Mouse (Mus musculus) brown adipose tissue, adult 24 weeks (tissue): Measurements from ENCODE around the gene Cwc25. TPM values are rescaled to one million over a fixed set of nuclear protein-coding genes. Genes with fewer than 3 reads are reported as not detected.
"Not testable (repeated sequence)": the region's sequence is repeated elsewhere in the genome, so short reads cannot be mapped to it uniquely, and the experiment has no call there.

ENCODE experiments used
- H3K27ac ChIP-seq: fragments of 200-500 bp; replicated peaks from 2 replicates; pipeline ENCODE4 v1.5.1; 2012; ENCODE audit warnings: low read depth, mild to moderate bottlenecking, low read length
- H3K4me1 ChIP-seq: fragments of 200-500 bp; 2 replicates; pipeline ENCODE4 v1.6.1; 2012; ENCODE audit warnings: low read length, mixed read lengths; ENCODE audit not compliant: control insufficient read depth, insufficient read depth, insufficient read length
- H3K4me3 ChIP-seq: fragments of 200-500 bp; 2 replicates; pipeline ENCODE4 v1.5.1; 2012; ENCODE audit warnings: low read depth, mild to moderate bottlenecking, low read length, moderate library complexity; ENCODE audit not compliant: insufficient read depth
- polyA plus RNA-seq: library from polyadenylated mRNA; stranded (reverse); fragments of >200 nt; gene quantifications from 2 replicates; pipeline ENCODE4 v1.2.4, GENCODE M21; 2012; ENCODE audit not compliant: missing spikeins, insufficient read depth, insufficient read length

The Cwc25 gene
- polyA plus RNA-seq, 1 experiment: 7.1 TPM

- no peak overlapping the region for H3K27ac ChIP-seq
- H3K4me3 ChIP-seq: no peak overlapping the region
- peaks cover 5% of the 10 kb centered on the region; the same call in 1 of the 2 replicates for H3K4me1 ChIP-seq
These were observed 29.7 kb downstream of the Cwc25 start for GRCm38 (mm10) chr11:97736645-97737044.

- H3K4me1 ChIP-seq, H3K27ac ChIP-seq, H3K4me3 ChIP-seq: not testable (repeated sequence)
These were observed 31.5 kb downstream of the Cwc25 start for GRCm38 (mm10) chr11:97734810-97735209.

- Histone ChIP-seq H3K27ac (no peak overlapping the region), H3K4me3 (no peak overlapping the region), H3K4me1 (peaks cover 5% of the 10 kb centered on the region; the same call in 1 of the 2 replicates)
These were observed 32.7 kb downstream of the Cwc25 start for GRCm38 (mm10) chr11:97733689-97734088.

DNA sequence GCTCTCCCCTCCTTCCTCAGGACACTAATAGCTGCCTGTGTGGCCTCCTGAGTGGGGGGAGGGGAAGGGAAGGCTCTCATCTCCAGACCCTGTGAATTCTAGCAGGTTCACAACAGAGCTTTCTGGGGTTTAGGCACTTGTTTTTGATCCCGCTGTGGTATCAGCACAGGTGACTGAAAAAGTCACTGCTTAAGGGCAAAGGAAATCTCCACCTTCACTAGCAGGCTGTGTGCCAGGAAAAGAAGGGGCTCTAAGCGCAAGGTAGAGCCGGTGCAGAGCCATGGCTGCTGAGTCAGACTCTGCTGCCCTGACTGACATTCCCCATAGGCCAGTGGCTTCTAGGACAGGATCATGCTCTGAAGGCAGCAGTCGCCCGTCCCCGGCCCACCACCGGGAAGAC, 37.6 kb downstream of the Cwc25 start:
- no peak overlapping the region for H3K4me3 ChIP-seq
- no peak overlapping the region for H3K27ac ChIP-seq
- peaks cover 3% of the 10 kb centered on the region; the same call in 1 of the 2 replicates for H3K4me1 ChIP-seq

GRCm38 (mm10) chr11:97728311-97728710, 38.0 kb downstream of the Cwc25 start:
- Histone ChIP-seq H3K4me3 (no peak overlapping the region), H3K27ac (no peak overlapping the region), H3K4me1 (no peaks in the 10 kb centered on the region)

GRCm38 (mm10) chr11:97723709-97724108, 42.6 kb downstream of the Cwc25 start:
- no peak overlapping the region for H3K4me3 ChIP-seq
- H3K27ac ChIP-seq: no peak overlapping the region
- H3K4me1 ChIP-seq: no peaks in the 10 kb centered on the region

DNA sequence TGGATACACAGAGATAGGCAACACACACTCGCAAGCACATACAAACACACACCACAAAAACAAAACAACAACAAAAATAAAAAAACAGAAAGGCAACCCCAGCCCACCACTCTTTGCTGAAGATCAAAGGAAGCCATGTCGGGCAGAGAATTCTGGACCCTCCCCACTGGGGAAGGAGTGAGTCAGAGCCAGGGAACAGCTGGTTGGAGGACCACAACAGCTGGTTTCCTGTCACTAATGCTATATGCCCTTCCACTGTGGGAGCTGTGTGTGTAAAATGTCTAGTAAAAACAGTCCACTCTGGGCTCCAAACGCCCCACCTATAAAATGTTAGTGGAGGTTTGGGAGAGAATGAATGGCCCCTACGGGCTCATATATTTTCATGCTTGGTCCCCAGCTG, 45.0 kb downstream of the Cwc25 start:
- Histone ChIP-seq H3K27ac (no peak overlapping the region), H3K4me3 (no peak overlapping the region), H3K4me1 (no peaks in the 10 kb centered on the region)

- Histone ChIP-seq H3K4me3 (no peak overlapping the region), H3K4me1 (no peaks in the 10 kb centered on the region), H3K27ac (no peak overlapping the region)
These were observed 47.3 kb downstream of the Cwc25 start for GRCm38 (mm10) chr11:97719041-97719440.

DNA sequence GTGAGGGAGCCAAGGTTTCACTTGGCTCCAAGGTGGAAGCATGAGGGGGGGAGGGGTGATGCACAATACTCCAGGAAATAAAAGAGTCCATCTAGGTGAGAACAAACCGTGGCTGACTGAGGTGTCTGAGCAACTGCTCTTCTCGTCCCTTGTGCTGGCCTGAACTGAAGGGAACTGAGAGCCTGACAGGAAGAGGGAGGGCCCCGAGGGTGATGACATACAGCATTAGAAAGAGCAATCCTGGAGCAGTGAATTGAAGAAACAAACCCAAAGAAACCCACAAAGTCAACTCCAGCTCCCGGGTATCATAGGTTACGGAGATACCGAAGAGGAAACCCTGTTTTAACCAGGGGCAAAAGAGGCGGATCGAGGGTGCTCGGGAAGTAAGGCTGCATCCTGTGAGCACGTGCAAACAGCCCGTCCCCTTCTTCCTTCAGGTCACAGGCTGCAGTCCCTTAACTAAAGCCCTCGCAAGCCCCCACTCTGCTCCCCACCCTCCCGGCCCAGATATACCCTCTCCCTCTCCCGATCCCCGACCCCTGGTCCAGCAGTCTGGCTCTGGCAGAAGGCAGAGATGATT, 48.0 kb downstream of the Cwc25 start:
- Histone ChIP-seq H3K4me3 (no peak overlapping the region), H3K27ac (no peak overlapping the region), H3K4me1 (no peaks in the 10 kb centered on the region)

DNA sequence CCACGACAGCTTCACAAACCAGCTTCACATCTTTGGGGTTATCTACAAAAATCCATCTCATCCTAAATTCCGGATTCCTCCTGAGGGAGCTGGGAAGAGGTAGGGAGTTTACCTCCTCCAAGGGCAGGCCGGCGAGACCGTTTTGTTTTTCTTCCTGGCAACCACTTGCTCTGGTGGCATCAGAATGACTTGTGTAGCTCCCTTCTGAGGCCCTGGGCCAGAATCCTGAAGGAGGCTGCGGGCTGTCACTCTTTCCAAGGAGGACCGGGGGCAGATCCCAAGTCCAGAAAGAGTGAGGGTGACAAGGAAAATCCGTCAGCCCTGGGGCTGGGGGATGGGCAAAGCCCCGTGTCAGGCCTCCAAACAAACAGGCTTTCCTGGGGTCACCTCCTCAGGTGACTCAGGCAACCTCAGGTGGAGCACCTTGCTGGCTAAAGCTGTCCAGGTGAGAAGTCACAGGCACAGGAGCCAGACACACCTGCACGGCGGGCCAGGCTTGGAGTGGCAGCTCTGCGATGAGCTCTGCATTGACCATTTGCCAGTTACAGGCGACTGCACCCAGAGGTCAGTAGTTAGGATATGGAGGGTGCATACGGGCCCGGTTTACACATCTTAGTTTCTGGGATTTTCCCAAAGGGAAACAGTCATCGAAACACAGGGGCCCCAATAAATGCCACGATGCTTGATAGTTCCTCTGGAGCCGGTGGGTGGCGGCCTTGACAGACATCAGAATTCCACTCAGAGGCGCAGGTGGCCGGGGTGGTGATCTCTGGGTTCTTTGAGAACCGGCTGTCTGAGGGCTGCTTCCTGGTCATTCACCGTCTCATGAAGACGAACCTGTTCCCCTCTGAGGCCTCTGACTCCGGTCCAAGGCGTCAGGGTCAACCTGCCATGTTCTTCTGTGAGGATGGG, 48.7 kb downstream of the Cwc25 start:
- Histone ChIP-seq H3K4me1 (no peaks in the 10 kb centered on the region), H3K27ac (no peak overlapping the region), H3K4me3 (no peak overlapping the region)

- no peak overlapping the region for H3K27ac ChIP-seq
- no peaks in the 10 kb centered on the region for H3K4me1 ChIP-seq
- no peak overlapping the region for H3K4me3 ChIP-seq
These were observed 50.3 kb downstream of the Cwc25 start for GRCm38 (mm10) chr11:97716021-97716420.

- no peak overlapping the region for H3K4me3 ChIP-seq
- H3K4me1 ChIP-seq: no peaks in the 10 kb centered on the region
- no peak overlapping the region for H3K27ac ChIP-seq
These were observed 51.3 kb downstream of the Cwc25 start for GRCm38 (mm10) chr11:97714784-97715760.

DNA sequence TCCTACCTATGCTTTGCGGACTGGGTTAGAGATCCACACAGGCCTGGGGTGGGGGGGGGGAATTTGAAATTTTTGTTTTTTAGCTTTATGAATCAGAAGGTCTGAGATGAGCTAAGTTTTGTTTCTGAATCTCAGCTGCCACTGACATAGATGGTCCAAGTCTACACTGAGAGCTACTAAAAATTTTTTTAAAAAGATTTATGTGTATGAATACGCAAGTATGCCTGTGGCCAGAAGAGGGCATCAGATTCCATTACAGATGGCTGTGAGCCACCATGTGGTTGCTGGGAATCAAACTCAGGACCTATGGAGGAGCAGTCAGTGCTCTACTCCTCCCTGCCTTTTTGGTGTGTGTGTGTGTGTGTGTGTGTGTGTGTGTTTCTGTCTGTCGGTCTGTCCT, 52.0 kb downstream of the Cwc25 start:
- Histone ChIP-seq H3K4me1 (no peaks in the 10 kb centered on the region), H3K27ac (no peak overlapping the region), H3K4me3 (no peak overlapping the region)

- Histone ChIP-seq H3K4me1 (no peaks in the 10 kb centered on the region), H3K27ac (no peak overlapping the region), H3K4me3 (no peak overlapping the region)
These were observed 52.5 kb downstream of the Cwc25 start for GRCm38 (mm10) chr11:97713896-97714295.

DNA sequence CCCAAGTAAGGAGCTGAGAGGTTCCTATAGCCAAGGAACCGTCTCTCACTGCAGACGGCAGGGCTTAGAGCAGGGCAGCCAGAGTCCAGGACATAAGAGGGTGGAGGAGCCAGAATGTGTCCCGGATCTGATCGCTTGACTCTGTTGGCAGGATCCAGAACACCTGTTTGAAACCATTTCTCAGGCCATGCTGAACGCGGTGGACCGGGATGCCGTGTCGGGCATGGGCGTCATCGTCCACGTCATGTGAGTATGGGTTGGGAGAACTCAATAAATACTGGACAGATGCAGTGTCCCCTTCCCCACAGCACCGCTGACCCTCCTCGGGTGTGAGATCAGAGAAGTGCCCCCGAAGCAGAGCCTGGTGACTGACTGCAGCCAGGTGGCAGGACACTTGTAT, 54.1 kb downstream of the Cwc25 start:
- Histone ChIP-seq H3K4me1 (no peaks in the 10 kb centered on the region), H3K4me3 (no peak overlapping the region)

More for the DNA sequence above, 54.1 kb downstream of the Cwc25 start:
- H3K27ac ChIP-seq: no peak overlapping the region
